Mouse (Mus musculus) lung, adult 2 months (tissue): Measurements from ENCODE around the gene Alyref.

ENCODE experiments used
- CTCF ChIP-seq: fragments of 200-500 bp; IDR thresholded peaks from 2 replicates; pipeline ENCODE4 v1.5.1; 2011; ENCODE audit warnings: mild to moderate bottlenecking, low read length, control low read depth; ENCODE audit not compliant: insufficient read depth
- POLR2A ChIP-seq: fragments of 200-500 bp; IDR thresholded peaks from 2 replicates; pipeline ENCODE4 v1.6.1; 2011; ENCODE audit warnings: low read depth, mild to moderate bottlenecking, control low read depth, low read length, borderline replicate concordance; ENCODE audit errors: extremely low read depth

- no peak for TF ChIP-seq POLR2A
- no peak for TF ChIP-seq CTCF
Observed at GRCm38 (mm10) chr11:120555260-120555659, 42.9 kb downstream of the Alyref start.
